Mouse (Mus musculus): ENCODE data around the gene Rbms1. TPM values are rescaled to one million over a fixed set of nuclear protein-coding genes. Genes with fewer than 3 reads are reported as not detected.

Gene Rbms1
- total and polyA plus RNA-seq, 3 experiments, result 10.1 to 27.4 TPM; not detected in 1

GRCm38 (mm10) chr2:60879966-60880788 is 82.8 kb downstream of the Rbms1 start:
- peaks cover 0 to 11% of the 10 kb centered on the region in 2 experiments; a peak in 2 of 4 replicates for H3K36me3 ChIP-seq (ENCODE audit: control insufficient read depth in 1 of 2, insufficient read depth in 2 of 2, low read length in 2 of 2)
- peak overlapping the region; percentile 76 to 81 for H3K4me3 ChIP-seq (ENCODE audit: control insufficient read depth in 1 of 2, insufficient read depth in 1 of 2, low read depth in 2 of 2, low read length in 2 of 2)
- H3K27ac ChIP-seq (ENCODE audit: control insufficient read depth, low read depth, low read length), result peak overlapping the region; percentile 43; the same call in 1 of the 2 replicates
- no peaks in the 10 kb centered on the region for H3K27me3 ChIP-seq (ENCODE audit: control insufficient read depth in 1 of 2, insufficient read depth in 2 of 2, low read length in 2 of 2)
- H3K79me2 ChIP-seq (ENCODE audit: control insufficient read depth, insufficient read depth, low read length, poor library complexity), result peaks cover 2% of the 10 kb centered on the region; the same call in 1 of the 2 replicates
- peak overlapping the region; percentile 71 for H3K9ac ChIP-seq (ENCODE audit: control insufficient read depth, low read depth, low read length, poor library complexity, severe bottlenecking)
- H3K4me1 ChIP-seq (ENCODE audit: control insufficient read depth in 1 of 2, insufficient read depth in 2 of 2, low read length in 2 of 2), result peaks cover 0 to 3% of the 10 kb centered on the region in 2 experiments; a peak in 3 of 4 replicates
- no peak for DNase-seq (ENCODE audit: low read depth, low spot score)
- H3K9me3 ChIP-seq (replicated peaks; ENCODE audit: insufficient read depth, low read length), result no peaks in the 10 kb centered on the region
- TF ChIP-seq MAX (IDR thresholded peaks at IDR 0.05; ENCODE audit: low read length) (no peak), SIN3A (IDR thresholded peaks at IDR 0.05; ENCODE audit: low read length) (peak; percentile 68; the same call in 1 of the 2 replicates), MAZ (IDR thresholded peaks at IDR 0.05; ENCODE audit: low read depth, low read length) (no peak), ELF1 (IDR thresholded peaks at IDR 0.05; ENCODE audit: low read depth, low read length) (no peak), TAL1 (IDR thresholded peaks at IDR 0.05; ENCODE audit: low read length) (no peak), NELFE (IDR thresholded peaks at IDR 0.05; ENCODE audit: low read depth, low read length) (no peak), E2F4 (IDR thresholded peaks at IDR 0.05; ENCODE audit: borderline replicate concordance, low read depth, low read length) (no peak), ZNF384 (IDR thresholded peaks at IDR 0.05; ENCODE audit: low read depth, low read length) (peak; percentile 97), USF2 (IDR thresholded peaks at IDR 0.05; ENCODE audit: borderline replicate concordance in 1 of 2, insufficient read depth in 1 of 2, low read depth in 1 of 2, low read length in 2 of 2) (no peak), ZMIZ1 (IDR thresholded peaks at IDR 0.05; ENCODE audit: low read depth, low read length) (no peak), TBP (IDR thresholded peaks at IDR 0.05; ENCODE audit: low read depth, low read length) (no peak), MAFK (IDR thresholded peaks at IDR 0.05; ENCODE audit: borderline replicate concordance, low read depth, low read length) (no peak), POLR2AphosphoS5 (IDR thresholded peaks at IDR 0.05; ENCODE audit: borderline replicate concordance, low read depth, low read length) (no peak), EP300 (IDR thresholded peaks at IDR 0.05; ENCODE audit: low read depth in 1 of 2, low read length in 2 of 2) (peak in 1 of 2 experiments; percentile 48; a peak in 2 of 4 replicates), RAD21 (IDR thresholded peaks at IDR 0.05; ENCODE audit: low read depth, low read length) (no peak), ZKSCAN1 (IDR thresholded peaks at IDR 0.05; ENCODE audit: low read depth, low read length) (no peak), UBTF (IDR thresholded peaks at IDR 0.05; ENCODE audit: borderline replicate concordance, insufficient read depth, low read depth, low read length) (no peak), NRF1 (IDR thresholded peaks at IDR 0.05; ENCODE audit: insufficient read depth, low read depth, low read length, poor library complexity, severe bottlenecking) (no peak), RCOR1 (IDR thresholded peaks at IDR 0.05; ENCODE audit: low read depth, low read length) (0 out of 2 replicates have a peak, but pooled peaks have one; percentile 25), CTCF (IDR thresholded peaks at IDR 0.05 in 2 of 3, conservative IDR thresholded peaks at IDR 0.05 in 1 of 3; ENCODE audit: control insufficient read depth in 1 of 3, insufficient read depth in 1 of 3, low read depth in 2 of 3, low read length in 3 of 3, poor library complexity in 1 of 3, severe bottlenecking in 1 of 3) (no peak), MEF2A (IDR thresholded peaks at IDR 0.05; ENCODE audit: extremely low read depth, insufficient replicate concordance, low read depth, low read length, poor library complexity, severe bottlenecking) (no peak), KAT2A (conservative IDR thresholded peaks at IDR 0.05; ENCODE audit: low read depth, low read length) (no peak), ZC3H11A (IDR thresholded peaks at IDR 0.05; ENCODE audit: low read depth, low read length) (no peak), USF1 (IDR thresholded peaks at IDR 0.05; ENCODE audit: low read depth, low read length) (no peak), GATA1 (IDR thresholded peaks at IDR 0.05; ENCODE audit: low read depth, low read length) (0 out of 2 replicates have a peak, but pooled peaks have one; percentile 37), MYB (IDR thresholded peaks at IDR 0.05; ENCODE audit: low read depth, low read length) (no peak), POLR2AphosphoS2 (IDR thresholded peaks at IDR 0.05; ENCODE audit: low read length) (no peak), CHD1 (IDR thresholded peaks at IDR 0.05; ENCODE audit: low read depth, low read length) (no peak), ETS1 (IDR thresholded peaks at IDR 0.05; ENCODE audit: low read depth, low read length) (peak; percentile 65), SMC3 (IDR thresholded peaks at IDR 0.05; ENCODE audit: low read depth, low read length) (no peak), CHD2 (IDR thresholded peaks at IDR 0.05; ENCODE audit: low read length) (no peak), JUND (IDR thresholded peaks at IDR 0.05; ENCODE audit: low read depth, low read length) (no peak), BHLHE40 (IDR thresholded peaks at IDR 0.05; ENCODE audit: borderline replicate concordance, low read depth, low read length) (no peak), MXI1 (IDR thresholded peaks at IDR 0.05; ENCODE audit: low read depth, low read length) (no peak), MYC (IDR thresholded peaks at IDR 0.05; ENCODE audit: low read depth, low read length) (0 out of 2 replicates have a peak, but pooled peaks have one; percentile 32), POLR2A (IDR thresholded peaks at IDR 0.05; ENCODE audit: control insufficient read depth in 1 of 2, insufficient read depth in 1 of 2, low read depth in 1 of 2, low read length in 2 of 2, poor library complexity in 1 of 2) (no peak)
